Mouse (Mus musculus) kidney, postnatal 36 days (tissue): ENCODE data around the gene Etl4.

Source experiments
- DNase-seq, 2 experiments: peaks; one replicate each; pipeline ENCODE4 v3.0.0; 2021 to 2022; ENCODE audit warnings: mixed read lengths in 2 of 2

Etl4 gene

DNA sequence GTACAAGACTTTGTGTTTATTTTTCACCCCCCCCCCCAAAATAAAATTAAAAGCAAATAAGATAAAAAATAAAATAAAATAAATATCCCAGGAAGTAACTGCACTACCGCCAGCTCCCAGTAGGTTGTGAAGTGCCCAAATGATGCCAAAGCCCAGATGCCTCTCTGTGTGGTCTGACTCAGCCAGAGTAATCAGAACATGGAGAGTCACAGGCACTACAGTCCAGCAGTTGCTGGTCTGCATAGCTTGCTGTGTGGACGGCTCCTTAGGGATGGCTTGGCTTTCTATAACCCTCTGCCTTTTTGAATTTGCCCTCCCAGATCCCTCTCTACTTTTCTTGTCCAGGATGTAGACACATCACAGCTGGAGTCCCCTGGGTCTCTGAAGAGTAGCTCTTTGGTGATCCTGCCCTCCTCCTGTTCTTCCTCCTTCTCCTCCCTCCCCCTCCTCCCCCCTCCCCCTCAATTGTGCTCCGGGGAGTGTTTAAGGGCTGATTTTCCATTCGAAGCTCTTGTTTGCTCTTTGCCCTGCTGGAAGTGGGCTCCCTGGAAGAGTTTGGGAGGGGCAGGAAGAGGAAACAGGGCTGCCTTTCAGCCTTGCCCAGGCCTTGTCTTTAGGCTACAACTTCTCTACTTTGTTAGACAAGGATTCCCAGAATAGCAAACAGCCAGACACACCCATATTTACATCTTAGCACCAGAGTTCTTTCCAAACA is 616.5 kb downstream of the Etl4 start:
- DNase-seq: peak; percentile 26 to 57

DNA sequence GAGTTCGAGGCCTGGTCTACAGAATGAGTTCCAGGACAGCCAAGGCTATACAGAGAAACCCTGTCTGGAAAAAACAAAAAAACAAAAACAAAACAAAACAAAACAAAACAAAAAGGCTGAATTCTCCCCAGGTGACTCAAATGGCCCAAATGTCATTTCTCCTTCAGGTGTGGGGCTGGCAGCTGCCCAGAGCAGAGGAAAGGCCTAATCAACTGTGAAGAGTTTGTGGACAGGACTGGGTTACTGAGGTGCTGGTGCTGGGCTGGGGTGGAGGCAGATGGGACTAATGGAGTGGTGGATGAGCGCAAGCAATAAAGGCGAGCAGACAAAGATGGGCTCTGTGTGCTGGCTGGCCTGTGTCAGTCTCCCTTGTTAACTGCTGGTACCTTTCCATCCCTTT is 617.3 kb downstream of the Etl4 start:
- no peak for DNase-seq

- no peak for DNase-seq
Measured at GRCm38 (mm10) chr2:20532623-20533022, 623.0 kb downstream of the Etl4 start.

DNA sequence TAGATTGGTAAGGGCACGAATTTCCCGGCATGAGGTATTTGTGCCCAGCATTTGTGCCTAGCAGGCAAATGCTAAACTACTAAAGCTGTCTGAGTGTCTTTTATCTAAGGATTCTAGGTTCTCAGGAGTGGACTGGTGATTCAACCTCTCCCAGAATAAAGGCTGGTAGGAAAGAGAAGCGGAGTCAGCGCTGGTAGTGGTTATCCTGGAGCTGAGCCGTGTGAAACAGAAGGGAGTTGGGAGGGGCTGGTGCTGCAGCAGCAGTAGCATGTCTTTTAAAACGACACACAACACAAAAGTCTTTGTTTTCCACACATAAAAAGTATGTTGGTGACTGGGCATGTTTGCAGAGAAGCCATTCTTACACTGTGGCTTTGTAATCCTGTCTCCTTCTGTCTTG is 628.2 kb downstream of the Etl4 start:
- no peak for DNase-seq

GRCm38 (mm10) chr2:20538871-20539270 is 629.3 kb downstream of the Etl4 start:
- DNase-seq: no peak

DNA sequence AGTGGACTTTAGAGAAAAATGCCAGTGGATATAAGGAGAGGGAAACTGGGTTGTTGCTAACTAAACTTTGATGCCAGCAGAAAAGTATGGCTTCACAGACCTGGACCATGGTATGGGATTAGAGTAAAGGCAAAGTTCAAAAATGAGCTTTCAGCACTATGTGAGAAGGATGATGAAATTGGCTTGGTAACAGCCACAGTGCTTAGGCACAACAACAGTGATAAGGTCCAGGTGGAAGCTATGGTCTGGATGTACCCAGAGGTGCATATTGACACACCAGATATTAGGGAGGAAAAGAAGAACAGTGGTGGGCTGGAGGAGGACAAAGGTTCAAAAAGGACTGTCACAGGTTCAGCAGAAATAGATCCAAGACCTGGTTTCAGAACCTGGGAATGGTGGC is 631.7 kb downstream of the Etl4 start:
- DNase-seq: no peak

DNA sequence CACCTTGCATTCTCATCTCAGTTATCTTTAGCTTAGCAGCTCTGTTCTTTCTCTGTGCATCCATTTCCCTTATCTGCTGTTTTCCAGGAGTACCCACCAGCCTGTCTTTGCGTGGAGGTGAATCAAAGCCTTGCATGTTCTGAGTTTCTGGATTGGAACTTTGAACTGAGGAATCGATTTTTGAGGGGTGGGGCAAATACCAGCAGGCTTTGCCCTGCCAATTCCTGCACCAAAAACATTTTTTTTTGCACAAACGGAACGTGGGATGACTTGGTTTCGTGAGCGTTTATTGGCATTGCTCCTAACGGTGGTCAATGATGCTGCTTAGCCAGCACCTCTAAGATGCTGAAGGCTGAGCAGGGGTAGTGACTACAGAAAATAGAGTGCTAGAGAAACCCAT is 632.7 kb downstream of the Etl4 start:
- no peak for DNase-seq

DNA sequence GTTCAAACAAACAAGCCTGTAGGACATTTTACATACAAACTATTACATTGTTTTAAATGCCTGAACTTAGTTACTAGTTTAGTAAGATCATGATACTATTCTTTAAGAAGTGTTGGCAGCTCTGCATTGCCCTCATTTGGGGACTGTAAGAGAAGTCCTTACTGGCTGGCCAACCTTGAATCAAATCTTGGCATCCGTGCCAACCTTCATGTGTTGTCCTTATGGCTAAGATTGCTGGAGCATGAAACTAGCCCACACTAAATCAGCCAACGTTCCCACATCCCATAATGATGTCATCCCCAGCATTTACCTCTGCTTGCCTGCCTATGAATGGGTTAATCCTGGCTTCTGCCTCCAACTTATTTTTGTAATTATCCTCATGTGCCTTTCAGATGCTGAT is 636.0 kb downstream of the Etl4 start:
- DNase-seq: no peak

DNA sequence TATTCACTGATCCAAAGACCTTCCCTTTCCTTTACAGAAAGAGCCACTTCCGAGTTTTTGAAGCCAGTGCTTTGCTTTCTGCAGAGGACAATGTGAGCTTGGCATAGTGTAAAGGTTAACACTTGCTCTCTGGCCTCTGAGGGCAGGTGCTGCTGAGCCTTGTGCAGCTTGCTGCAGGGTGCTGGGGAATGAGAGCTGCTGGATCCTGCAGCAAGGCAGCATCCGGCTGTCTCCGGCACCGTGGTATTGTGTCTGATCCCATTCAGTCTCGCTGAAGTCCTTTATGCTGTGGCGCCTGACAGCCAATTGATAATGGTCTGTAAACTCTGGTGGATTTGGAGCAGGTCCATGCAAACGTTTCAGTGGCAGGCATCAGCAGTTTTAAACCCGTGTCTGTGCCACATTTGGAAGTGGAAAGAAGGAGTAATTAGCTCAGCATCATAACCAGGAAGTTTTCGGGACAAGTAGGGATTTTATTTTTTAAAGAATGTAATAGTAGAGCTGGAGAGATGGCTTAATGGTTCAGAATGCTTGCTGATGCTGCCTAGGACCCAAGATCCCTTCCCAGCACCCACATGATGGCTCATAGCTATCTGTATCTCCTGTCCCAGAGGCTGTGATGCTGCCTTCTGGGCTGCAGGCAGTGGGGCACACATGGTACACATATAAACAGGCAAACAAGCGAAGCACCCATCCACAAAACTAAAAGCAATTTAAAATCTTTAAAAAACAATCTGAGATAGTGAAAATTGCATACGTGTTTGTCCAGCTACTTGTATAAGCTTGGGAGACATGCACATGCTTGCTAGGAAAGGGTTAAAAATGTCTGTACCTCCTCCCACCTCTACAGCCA is 637.1 kb downstream of the Etl4 start:
- peak; percentile 45 to 55 for DNase-seq

DNA sequence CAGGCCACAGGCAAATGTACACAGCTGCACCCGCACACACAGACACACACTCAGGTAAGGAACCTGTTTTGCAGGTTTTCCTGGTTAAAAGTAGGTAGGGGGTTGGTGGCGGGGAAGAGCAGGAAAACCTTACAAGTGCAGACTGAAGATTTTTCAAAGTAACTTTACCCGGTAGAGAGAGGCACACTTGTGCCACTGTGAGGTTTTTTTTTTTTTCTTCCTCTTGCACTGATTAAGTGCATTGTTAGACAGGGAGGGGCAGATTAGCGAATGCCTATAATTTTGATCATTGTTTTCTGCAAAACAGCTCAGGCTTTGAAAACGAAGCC is 637.7 kb downstream of the Etl4 start:
- DNase-seq: peak in 1 of 2 experiments; percentile 30

GRCm38 (mm10) chr2:20547686-20548624 is 638.4 kb downstream of the Etl4 start:
- DNase-seq: no peak

GRCm38 (mm10) chr2:20549065-20549464 is 639.5 kb downstream of the Etl4 start:
- no peak for DNase-seq

DNA sequence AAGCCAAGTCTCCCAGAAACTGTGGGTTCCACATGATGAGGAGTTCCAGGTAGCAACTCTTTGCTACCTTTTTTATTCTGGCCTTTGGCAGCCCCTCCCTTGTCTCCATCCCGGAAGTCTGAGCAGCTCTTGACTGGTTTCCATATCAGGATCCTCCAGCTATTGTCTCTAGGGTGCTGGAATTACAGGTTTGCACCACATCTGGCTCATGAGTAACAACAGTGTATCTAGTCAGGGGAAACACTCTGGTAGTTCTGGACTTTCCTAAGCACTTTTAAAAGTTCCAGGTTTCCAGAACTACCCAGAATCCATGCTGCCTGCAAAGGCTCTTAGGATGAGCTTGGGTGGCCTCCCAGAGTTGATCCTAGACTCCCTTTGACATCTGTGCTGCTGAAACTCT is 640.4 kb downstream of the Etl4 start:
- no peak for DNase-seq

- DNase-seq: no peak
Measured at GRCm38 (mm10) chr2:20555706-20556105, 646.1 kb downstream of the Etl4 start.

DNA sequence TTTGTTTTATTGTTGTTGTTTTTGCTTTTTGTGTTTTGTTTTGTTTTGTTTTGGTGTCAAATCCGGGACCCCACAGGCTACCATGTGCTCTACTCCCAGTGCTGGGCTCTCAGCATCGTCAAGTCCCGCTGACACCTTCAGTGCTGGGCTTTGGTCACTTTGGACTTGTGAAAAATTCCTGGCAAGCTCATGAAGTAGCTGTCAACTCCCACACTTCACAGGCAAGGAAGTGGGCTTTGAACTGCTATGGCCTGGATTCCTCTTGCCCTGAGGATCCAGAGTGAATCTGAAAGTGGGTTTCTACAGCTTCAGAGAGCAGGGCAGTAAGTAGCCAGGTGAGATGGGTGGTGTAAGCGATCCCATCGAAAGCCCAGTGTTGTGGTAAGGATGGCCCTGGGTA is 649.5 kb downstream of the Etl4 start:
- DNase-seq: no peak

GRCm38 (mm10) chr2:20559723-20560122 is 650.1 kb downstream of the Etl4 start:
- DNase-seq: peak in 1 of 2 experiments; percentile 20

DNA sequence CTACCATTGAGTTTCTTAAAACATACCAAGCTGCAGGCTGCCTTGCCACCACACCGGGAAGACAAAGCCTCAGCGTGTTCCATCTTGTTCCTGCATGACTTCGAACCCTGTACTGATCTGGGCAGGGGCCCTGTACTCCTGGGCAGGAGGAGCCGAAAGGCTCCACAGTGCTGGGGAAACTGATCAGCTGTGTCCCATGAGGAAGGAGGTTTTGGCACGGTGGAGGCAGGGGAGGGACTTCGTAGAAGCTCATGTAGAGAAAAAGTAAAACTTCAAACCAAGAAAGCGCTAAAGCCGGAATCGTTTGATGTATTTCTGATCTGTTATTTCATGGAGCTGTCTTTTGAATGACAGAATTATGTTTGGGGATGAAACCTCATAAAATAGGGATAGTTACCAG is 651.0 kb downstream of the Etl4 start:
- DNase-seq: no peak

GRCm38 (mm10) chr2:20563036-20563435 is 653.5 kb downstream of the Etl4 start:
- no peak for DNase-seq

- no peak for DNase-seq
Measured at GRCm38 (mm10) chr2:20568456-20568855, 658.9 kb downstream of the Etl4 start.

DNA sequence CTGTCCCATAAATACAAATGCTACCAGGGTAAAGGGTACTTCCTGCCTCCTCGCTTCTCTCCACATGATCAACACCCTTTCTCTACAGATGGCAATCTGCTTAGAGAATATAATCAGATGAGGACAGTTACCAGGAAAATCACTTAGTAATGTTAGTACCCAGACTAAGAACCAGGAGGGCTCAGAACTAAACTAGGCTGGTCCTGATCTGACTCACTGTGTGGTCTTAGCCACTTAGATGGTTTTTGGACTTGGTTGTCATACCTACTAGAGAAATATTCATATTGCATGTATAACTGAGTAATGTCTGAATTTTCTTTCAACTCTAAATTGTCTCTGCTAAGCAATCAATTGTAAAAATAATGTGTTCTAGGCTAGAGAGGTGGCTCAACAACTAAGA is 662.4 kb downstream of the Etl4 start:
- DNase-seq: no peak

- no peak for DNase-seq
Measured at GRCm38 (mm10) chr2:20580331-20580730, 670.8 kb downstream of the Etl4 start.

GRCm38 (mm10) chr2:20583032-20583431 is 673.5 kb downstream of the Etl4 start:
- DNase-seq: no peak

- DNase-seq: no peak
Measured at GRCm38 (mm10) chr2:20583562-20584153, 674.1 kb downstream of the Etl4 start.
